ENCODE assay signal across 8 mouse cellular contexts in the genomic region with DNA sequence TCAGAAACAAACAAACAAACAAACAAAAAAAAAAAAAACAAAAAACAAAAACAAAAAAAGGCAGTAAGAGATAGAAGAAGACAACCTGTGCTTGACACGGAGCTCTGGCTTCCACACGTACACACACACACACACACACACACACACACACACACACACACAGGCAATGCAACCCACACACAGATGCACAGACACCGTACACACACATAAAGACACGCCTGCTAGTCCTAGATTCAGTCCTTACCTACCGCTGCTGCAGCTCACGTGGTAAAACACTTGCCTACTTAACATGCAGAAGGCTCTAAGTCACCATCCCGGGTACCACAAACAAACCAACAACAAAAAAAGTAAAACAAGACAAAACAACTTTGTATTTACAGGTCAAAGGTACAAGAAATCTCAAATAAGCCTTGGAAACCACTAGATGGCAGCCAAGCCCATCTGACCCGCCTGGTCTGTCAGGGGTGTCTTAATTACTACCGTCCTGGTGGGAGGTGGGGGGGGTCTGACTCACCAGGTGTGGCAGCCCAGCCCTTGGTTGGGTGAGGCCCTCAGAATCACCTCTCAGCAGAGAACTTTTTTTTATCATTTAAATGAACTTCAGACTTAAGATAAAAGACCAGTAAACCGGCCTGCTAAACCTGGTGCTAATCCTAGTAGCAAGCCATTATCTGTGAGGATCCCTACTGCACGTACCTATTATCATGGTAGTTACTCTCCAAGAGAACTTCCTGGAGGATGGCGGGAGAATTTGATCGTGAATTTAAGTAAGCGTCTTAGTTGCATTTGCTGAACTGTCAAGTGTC. TPM values are rescaled to one million over a fixed set of nuclear protein-coding genes. Genes with fewer than 3 reads are reported as not detected.
A peak's percentile ranks its signal among the peaks of the same experiment; 100 is the strongest.
DNase-seq lines count a peak whose midpoint lies in the region; ATAC-seq and TF ChIP-seq lines count a peak whose summit lies in the region.
"Had no signal": no experiment of that assay in that cellular context is flagged by ENCODE, and none has a peak within 500 bp of the region (broad histone marks: within the 10 kb centered on the region; RNA-seq: fewer than 3 reads in every experiment).

No protein-coding gene starts in this region.

- H3K4me3 ChIP-seq in liver, adult 2 months (ENCODE audit: insufficient read depth, low read depth, low read length): no peak overlapping the region
- no peak overlapping the region for H3K4me3 ChIP-seq in liver, embryonic 12.5 days
- no peak overlapping the region for H3K4me3 ChIP-seq in embryonic facial prominence, embryonic 10.5 days
- no peak overlapping the region for H3K4me3 ChIP-seq in lung, embryonic 14.5 days (ENCODE audit: low read depth, low read length)

- H3K4me2 ChIP-seq in liver, embryonic 12.5 days: no peak overlapping the region
- no peak overlapping the region for H3K4me2 ChIP-seq in lung, embryonic 14.5 days

- H3K9me3 ChIP-seq in liver, embryonic 12.5 days (replicated peaks): no peaks in the 10 kb centered on the region
- no peaks in the 10 kb centered on the region for H3K9me3 ChIP-seq in embryonic facial prominence, embryonic 10.5 days
- H3K9me3 ChIP-seq in lung, embryonic 14.5 days (ENCODE audit: low read depth, low read length): no peaks in the 10 kb centered on the region

- no peak for DNase-seq in liver, adult 2 months (ENCODE audit: extremely low read depth, low read depth, low spot score)
- DNase-seq in NIH3T3 (ENCODE audit: low read depth): peak; percentile 51
- peak; percentile 50 for DNase-seq in embryonic facial prominence, embryonic 10.5 days (ENCODE audit: low spot score)
- peak; percentile 57 for DNase-seq in lung, embryonic 14.5 days
- DNase-seq in gastrocnemius, postnatal 4 days (ENCODE audit: low spot score in 2 of 2): no peak
- no peak for DNase-seq in cerebellum, adult 9-10 months

- H3K36me3 ChIP-seq in liver, adult 2 months (ENCODE audit: control insufficient read depth, insufficient read depth, low read length): no peaks in the 10 kb centered on the region
- H3K36me3 ChIP-seq in liver, embryonic 12.5 days: no peaks in the 10 kb centered on the region
- no peaks in the 10 kb centered on the region for H3K36me3 ChIP-seq in embryonic facial prominence, embryonic 10.5 days (replicated peaks)
- no peaks in the 10 kb centered on the region for H3K36me3 ChIP-seq in lung, embryonic 14.5 days (ENCODE audit: insufficient read depth)

- H3K4me1 ChIP-seq in liver, adult 2 months (ENCODE audit: control insufficient read depth, insufficient read depth, low read length): no peaks in the 10 kb centered on the region
- no peaks in the 10 kb centered on the region for H3K4me1 ChIP-seq in liver, embryonic 12.5 days
- H3K4me1 ChIP-seq in embryonic facial prominence, embryonic 10.5 days: peaks cover 9% of the 10 kb centered on the region
- H3K4me1 ChIP-seq in lung, embryonic 14.5 days (ENCODE audit: insufficient read depth): 0 out of 2 replicates have a peak, but pooled peaks cover 3% of the 10 kb centered on the region

- no peaks in the 10 kb centered on the region for H3K79me2 ChIP-seq in liver, adult 2 months (ENCODE audit: control insufficient read depth, insufficient read depth, low read length)

- H3K9ac ChIP-seq in liver, adult 2 months (ENCODE audit: low read depth, low read length): no peak overlapping the region
- H3K9ac ChIP-seq in liver, embryonic 12.5 days: no peak overlapping the region
- no peak overlapping the region for H3K9ac ChIP-seq in lung, embryonic 14.5 days

- H3K27me3 ChIP-seq in liver, adult 2 months (ENCODE audit: control insufficient read depth, insufficient read depth, low read length): no peaks in the 10 kb centered on the region
- H3K27me3 ChIP-seq in liver, embryonic 12.5 days (replicated peaks): peaks cover 6% of the 10 kb centered on the region
- peaks cover 7% of the 10 kb centered on the region for H3K27me3 ChIP-seq in embryonic facial prominence, embryonic 10.5 days (replicated peaks; ENCODE audit: low read depth, poor library complexity, severe bottlenecking)
- H3K27me3 ChIP-seq in lung, embryonic 14.5 days (ENCODE audit: insufficient read depth, low read length): 0 out of 2 replicates have a peak, but pooled peaks cover 2% of the 10 kb centered on the region

- H3K27ac ChIP-seq in liver, adult 2 months (replicated peaks; ENCODE audit: insufficient read depth, low read depth, low read length): no peak overlapping the region
- H3K27ac ChIP-seq in liver, embryonic 12.5 days: no peak overlapping the region
- no peak overlapping the region for H3K27ac ChIP-seq in embryonic facial prominence, embryonic 10.5 days (replicated peaks)
- H3K27ac ChIP-seq in lung, embryonic 14.5 days (ENCODE audit: low read depth): no peak overlapping the region
- H3K27ac ChIP-seq: macrophage had no signal

- no peak for TF ChIP-seq POLR2A in liver, adult 2 months (IDR thresholded peaks at IDR 0.05; ENCODE audit: extremely low read depth, insufficient read depth, low read length)

- 43% methylated on average over 14 of the region's 14 CpGs for WGBS in liver, adult 2 months
- WGBS in liver, embryonic 12.5 days (ENCODE audit: insufficient replicate concordance): 22% methylated on average over 14 of the region's 14 CpGs
- 16% methylated on average over 14 of the region's 14 CpGs for WGBS in embryonic facial prominence, embryonic 10.5 days
- 23% methylated on average over 14 of the region's 14 CpGs for WGBS in lung, embryonic 14.5 days

- no peak for ATAC-seq in liver, embryonic 12.5 days
- no peak for ATAC-seq in lung, embryonic 14.5 days (ENCODE audit: insufficient read depth)

- TF ChIP-seq CTCF in liver, adult 2 months (IDR thresholded peaks at IDR 0.05; ENCODE audit: low read depth, low read length): peak; percentile 66
- TF ChIP-seq CTCF in lung, embryonic 14.5 days (IDR thresholded peaks at IDR 0.05; ENCODE audit: low read depth): peak; percentile 63

RNA-seq across cellular contexts. Expression of a gene that starts 14.3 kb away (rescaled TPM):
- 6.5 and 10.3 TPM in 2 replicates for total RNA-seq in liver, adult 2 months (2014; rRNA removed)
- polyA plus RNA-seq in liver, adult 2 months (2012; rRNA removed): 5.8 and 7.4 TPM in 2 replicates
- polyA plus RNA-seq in liver, embryonic 12.5 days (2016; fragmentation: Nextera tagmentation; extraction: Ambion mirVana): 2.5 and 2.6 TPM in 2 replicates
- 3.7 TPM in 2 replicates for polyA plus RNA-seq in embryonic facial prominence, embryonic 10.5 days (2016; fragmentation: Nextera tagmentation; extraction: Ambion mirVana)
- 7.0 and 7.3 TPM in 2 replicates for polyA plus RNA-seq in lung, embryonic 14.5 days (2014; fragmentation: Nextera tagmentation; extraction: Ambion mirVana)
- 10 to 100 TPM; 11.9 to 13.2 TPM for total RNA-seq in gastrocnemius, postnatal 4 days (2021)

Comparison
In these comparisons a context has a peak if more than half of its experiments do, and no peak if none do; other contexts are left out.
1. DNase-seq: peak in NIH3T3 (single experiment), embryonic facial prominence, embryonic 10.5 days (single experiment) and lung, embryonic 14.5 days (single experiment); none in liver, adult 2 months (single experiment), gastrocnemius, postnatal 4 days (0 of 2) and cerebellum, adult 9-10 months (single experiment).